Mouse (Mus musculus) liver, postnatal 0 days (tissue): Measurements from ENCODE around the gene Rbfox1.

Experiments used
- CTCF ChIP-seq: sonication (generic); IDR thresholded peaks from 2 replicates; pipeline ENCODE4 v1.5.1; 2016; ENCODE audit warnings: antibody characterized with exemption, low read depth
- EP300 ChIP-seq: IDR thresholded peaks from 2 replicates; pipeline ENCODE4 v1.6.1; 2016; ENCODE audit warnings: antibody characterized with exemption, low read depth, mild to moderate bottlenecking

GRCm38 (mm10) chr16:7396101-7396500 is 1510.9 kb downstream of the Rbfox1 start:
- TF ChIP-seq CTCF (no peak), EP300 (no peak)
